Mouse (Mus musculus): ENCODE measurements around the gene Apip.

The Apip gene

GRCm38 (mm10) chr2:103073219-103073982 is at the start of gene Apip, which contains the start of gene Pdhx:
Gene Apip, plus strand, starts transcription at chr2:103073675.
Gene Pdhx, minus strand, starts transcription at chr2:103073513.
- DNase-seq (ENCODE audit: low spot score) = peak; percentile 100

- DNase-seq (ENCODE audit: low spot score) = no peak
Measured at GRCm38 (mm10) chr2:103037831-103038230, 35.6 kb upstream of the Apip start.

- DNase-seq (ENCODE audit: low spot score) = no peak
Measured at GRCm38 (mm10) chr2:103040896-103041295, 32.6 kb upstream of the Apip start.

GRCm38 (mm10) chr2:103045286-103045685 is 28.2 kb upstream of the Apip start:
- DNase-seq (ENCODE audit: low spot score) = no peak

- DNase-seq (ENCODE audit: low spot score) = no peak
Measured at GRCm38 (mm10) chr2:103051937-103052893, 21.3 kb upstream of the Apip start.

GRCm38 (mm10) chr2:103055820-103056219 is 17.7 kb upstream of the Apip start:
- DNase-seq (ENCODE audit: low spot score) = no peak

- DNase-seq (ENCODE audit: low spot score) = no peak
Measured at GRCm38 (mm10) chr2:103058266-103058665, 15.2 kb upstream of the Apip start.

- no peak for DNase-seq (ENCODE audit: low spot score)
Measured at GRCm38 (mm10) chr2:103062865-103063264, 10.6 kb upstream of the Apip start.

GRCm38 (mm10) chr2:103066683-103067551 is 6.6 kb upstream of the Apip start:
- DNase-seq (ENCODE audit: low spot score) = no peak

GRCm38 (mm10) chr2:103067552-103068207 is 5.8 kb upstream of the Apip start:
- no peak for DNase-seq (ENCODE audit: low spot score)

GRCm38 (mm10) chr2:103068602-103069001 is 4.9 kb upstream of the Apip start:
- no peak for DNase-seq (ENCODE audit: low spot score)

- no peak for DNase-seq (ENCODE audit: low spot score)
Measured at GRCm38 (mm10) chr2:103069752-103070405, 3.6 kb upstream of the Apip start.

- no peak for DNase-seq (ENCODE audit: low spot score)
Measured at GRCm38 (mm10) chr2:103070586-103070985, 2.9 kb upstream of the Apip start.

- DNase-seq (ENCODE audit: low spot score) = no peak
Measured at GRCm38 (mm10) chr2:103081117-103081516, 7.6 kb downstream of the Apip start.

- no peak for DNase-seq (ENCODE audit: low spot score)
Measured at GRCm38 (mm10) chr2:103081706-103082105, 8.2 kb downstream of the Apip start.

- DNase-seq (ENCODE audit: low spot score) = no peak
Measured at GRCm38 (mm10) chr2:103082853-103083252, 9.4 kb downstream of the Apip start.

- no peak for DNase-seq (ENCODE audit: low spot score)
Measured at GRCm38 (mm10) chr2:103084451-103084850, 11.0 kb downstream of the Apip start.

GRCm38 (mm10) chr2:103085633-103086032 is 12.2 kb downstream of the Apip start:
- no peak for DNase-seq (ENCODE audit: low spot score)

- no peak for DNase-seq (ENCODE audit: low spot score)
Measured at GRCm38 (mm10) chr2:103086432-103086831, 13.0 kb downstream of the Apip start.

GRCm38 (mm10) chr2:103088099-103088498 is 14.6 kb downstream of the Apip start:
- no peak for DNase-seq (ENCODE audit: low spot score)

- DNase-seq (ENCODE audit: low spot score) = no peak
Measured at GRCm38 (mm10) chr2:103089521-103089920, 16.0 kb downstream of the Apip start.
